ENCODE assay signal across 13 mouse cellular contexts in genomic region chr17:32333675-32334303, GRCm38 (mm10). TPM values are rescaled to one million over a fixed set of nuclear protein-coding genes. Genes with fewer than 3 reads are reported as not detected.
A peak's percentile ranks its signal among the peaks of the same experiment; 100 is the strongest.
DNase-seq lines count a peak whose midpoint lies in the region; ATAC-seq and TF ChIP-seq lines count a peak whose summit lies in the region.
"Had no signal": no experiment of that assay in that cellular context is flagged by ENCODE, and none has a peak within 500 bp of the region (broad histone marks: within the 10 kb centered on the region; RNA-seq: fewer than 3 reads in every experiment).

No protein-coding gene starts in this region.

- no peak overlapping the region for H3K4me3 ChIP-seq in heart, embryonic 11.5 days (ENCODE audit: low read depth, low read length)
- no peak overlapping the region for H3K4me3 ChIP-seq in lung, embryonic 14.5 days (ENCODE audit: low read depth, low read length)
- H3K4me3 ChIP-seq in embryonic facial prominence, embryonic 11.5 days (ENCODE audit: low read depth, low read length), result no peak overlapping the region
- no peak overlapping the region for H3K4me3 ChIP-seq in liver, embryonic 13.5 days (replicated peaks)
- H3K4me3 ChIP-seq: midbrain, embryonic 12.5 days had no signal

- 70% methylated on average over 31 of the region's 31 CpGs for WGBS in heart, embryonic 11.5 days (ENCODE audit: insufficient replicate concordance)
- WGBS in lung, embryonic 14.5 days, result 70% methylated on average over 31 of the region's 31 CpGs
- WGBS in embryonic facial prominence, embryonic 11.5 days, result 93% methylated on average over 31 of the region's 31 CpGs
- WGBS in liver, embryonic 13.5 days (ENCODE audit: insufficient replicate concordance), result 73% methylated on average over 31 of the region's 31 CpGs

- no peaks in the 10 kb centered on the region for H3K9me3 ChIP-seq in heart, embryonic 11.5 days (replicated peaks; ENCODE audit: control insufficient read depth, low read length)
- H3K9me3 ChIP-seq in lung, embryonic 14.5 days (ENCODE audit: low read depth, low read length), result no peaks in the 10 kb centered on the region
- no peaks in the 10 kb centered on the region for H3K9me3 ChIP-seq in embryonic facial prominence, embryonic 11.5 days (replicated peaks; ENCODE audit: control insufficient read depth, low read length)
- H3K9me3 ChIP-seq in liver, embryonic 13.5 days (replicated peaks), result no peaks in the 10 kb centered on the region
- H3K9me3 ChIP-seq: midbrain, embryonic 12.5 days had no signal

- no peak overlapping the region for H3K9ac ChIP-seq in heart, embryonic 11.5 days (ENCODE audit: low read depth, low read length)
- no peak overlapping the region for H3K9ac ChIP-seq in lung, embryonic 14.5 days
- H3K9ac ChIP-seq in embryonic facial prominence, embryonic 11.5 days (replicated peaks; ENCODE audit: low read length), result no peak overlapping the region
- H3K9ac ChIP-seq in liver, embryonic 13.5 days, result no peak overlapping the region
- H3K9ac ChIP-seq: midbrain, embryonic 12.5 days had no signal

- H3K4me1 ChIP-seq in heart, embryonic 11.5 days (ENCODE audit: control insufficient read depth, insufficient read depth, low read length), result no peaks in the 10 kb centered on the region; the same call in 1 of the 2 replicates
- no peaks in the 10 kb centered on the region for H3K4me1 ChIP-seq in lung, embryonic 14.5 days (ENCODE audit: insufficient read depth)
- H3K4me1 ChIP-seq in embryonic facial prominence, embryonic 11.5 days (ENCODE audit: control insufficient read depth, insufficient read depth, low read length), result no peaks in the 10 kb centered on the region
- H3K4me1 ChIP-seq in liver, embryonic 13.5 days (replicated peaks), result peaks cover 4% of the 10 kb centered on the region
- H3K4me1 ChIP-seq: midbrain, embryonic 12.5 days had no signal

- peak; percentile 47 for ATAC-seq in heart, embryonic 11.5 days (replicated peaks; ENCODE audit: insufficient number of reproducible peaks, low FRiP score, low TSS enrichment)
- 0 out of 2 replicates have a peak, but pooled peaks have one; percentile 11 for ATAC-seq in lung, embryonic 14.5 days (ENCODE audit: insufficient read depth)
- peak; percentile 29; the same call in 1 of the 2 replicates for ATAC-seq in embryonic facial prominence, embryonic 11.5 days (replicated peaks; ENCODE audit: insufficient number of reproducible peaks, low FRiP score, low TSS enrichment, low read depth)
- ATAC-seq in liver, embryonic 13.5 days (ENCODE audit: low read depth), result peak; percentile 52

- DNase-seq in heart, postnatal 25 days (ENCODE audit: low spot score), result no peak
- no peak for DNase-seq in lung, embryonic 14.5 days
- DNase-seq in lung, postnatal 25 days (ENCODE audit: low spot score), result no peak
- DNase-seq in embryonic facial prominence, embryonic 11.5 days (ENCODE audit: low spot score), result no peak
- no peak for DNase-seq in liver, embryonic 13.5 days
- no peak for DNase-seq in urinary bladder, adult 18-20 months (ENCODE audit: low spot score in 2 of 2)
- no peak for DNase-seq in left cerebral cortex, postnatal 36 days (ENCODE audit: low spot score in 2 of 2)
- DNase-seq: cerebellum, postnatal 25 days; kidney, postnatal 10 days; right cerebral cortex, postnatal 25 days; thymus, postnatal 4 days had no signal

- no peak overlapping the region for H3K27ac ChIP-seq in heart, embryonic 11.5 days (ENCODE audit: low read depth, low read length)
- H3K27ac ChIP-seq in lung, embryonic 14.5 days (ENCODE audit: low read depth), result no peak overlapping the region
- H3K27ac ChIP-seq in embryonic facial prominence, embryonic 11.5 days (replicated peaks; ENCODE audit: low read depth, low read length), result no peak overlapping the region
- H3K27ac ChIP-seq in liver, embryonic 13.5 days, result no peak overlapping the region
- H3K27ac ChIP-seq: midbrain, embryonic 12.5 days had no signal

- no peak overlapping the region for H3K4me2 ChIP-seq in heart, embryonic 11.5 days
- H3K4me2 ChIP-seq in lung, embryonic 14.5 days, result no peak overlapping the region
- H3K4me2 ChIP-seq in embryonic facial prominence, embryonic 11.5 days (ENCODE audit: low read depth, low read length), result no peak overlapping the region
- no peak overlapping the region for H3K4me2 ChIP-seq in liver, embryonic 13.5 days
- H3K4me2 ChIP-seq: midbrain, embryonic 12.5 days had no signal

- H3K27me3 ChIP-seq in heart, embryonic 11.5 days (ENCODE audit: control insufficient read depth, insufficient read depth, low read length), result no peaks in the 10 kb centered on the region
- no peaks in the 10 kb centered on the region for H3K27me3 ChIP-seq in lung, embryonic 14.5 days (ENCODE audit: insufficient read depth, low read length)
- no peaks in the 10 kb centered on the region for H3K27me3 ChIP-seq in embryonic facial prominence, embryonic 11.5 days (ENCODE audit: control insufficient read depth, insufficient read depth, low read length)
- H3K27me3 ChIP-seq in liver, embryonic 13.5 days, result no peaks in the 10 kb centered on the region
- H3K27me3 ChIP-seq: midbrain, embryonic 12.5 days had no signal

- intact Hi-C loops in heart, postnatal 25 days (cut with DNase I), result no loop called here
- intact Hi-C loops in left cerebral cortex, postnatal 36 days (cut with DNase I), result no loop called here

- peaks cover 48% of the 10 kb centered on the region for H3K36me3 ChIP-seq in heart, embryonic 11.5 days (ENCODE audit: control insufficient read depth, insufficient read depth, low read length)
- H3K36me3 ChIP-seq in lung, embryonic 14.5 days (ENCODE audit: insufficient read depth), result peaks cover 84% of the 10 kb centered on the region
- H3K36me3 ChIP-seq in embryonic facial prominence, embryonic 11.5 days (replicated peaks; ENCODE audit: control insufficient read depth, insufficient read depth, low read depth, low read length), result peaks cover 20% of the 10 kb centered on the region
- peaks cover 85% of the 10 kb centered on the region for H3K36me3 ChIP-seq in liver, embryonic 13.5 days

- no peak for TF ChIP-seq CTCF in lung, embryonic 14.5 days (IDR thresholded peaks at IDR 0.05; ENCODE audit: low read depth)

RNA-seq across cellular contexts. Expression of gene Akap8, which starts 12.8 kb away (rescaled TPM):
- polyA plus RNA-seq in heart, embryonic 11.5 days (2014; fragmentation: Nextera tagmentation; extraction: Ambion mirVana), result 44.2 and 44.3 TPM in 2 replicates
- 10 to 100 TPM; 37.2 to 51.5 TPM for total RNA-seq in heart, postnatal 25 days (2021)
- 45.4 and 54.3 TPM in 2 replicates for polyA plus RNA-seq in lung, embryonic 14.5 days (2014; fragmentation: Nextera tagmentation; extraction: Ambion mirVana)
- polyA plus RNA-seq in embryonic facial prominence, embryonic 11.5 days (2014; fragmentation: Nextera tagmentation; extraction: Ambion mirVana), result 53.4 and 53.9 TPM in 2 replicates
- polyA plus RNA-seq in liver, embryonic 13.5 days (2015; fragmentation: Nextera tagmentation; extraction: Ambion mirVana), result 40.5 and 47.9 TPM in 2 replicates
- total RNA-seq in left cerebral cortex, postnatal 36 days (2021), result 100 to 1,000 TPM in 1 of 2 experiments, 10 to 100 TPM in 1; 64.3 to 120 TPM

RNA-seq across cellular contexts. Expression of gene Akap8l, which starts 16.6 kb away (rescaled TPM):
- polyA plus RNA-seq in heart, embryonic 11.5 days (2014; fragmentation: Nextera tagmentation; extraction: Ambion mirVana), result 59.0 and 63.8 TPM in 2 replicates
- 10 to 100 TPM; 43.0 to 46.3 TPM for total RNA-seq in heart, postnatal 25 days (2021)
- 68.7 and 82.0 TPM in 2 replicates for polyA plus RNA-seq in lung, embryonic 14.5 days (2014; fragmentation: Nextera tagmentation; extraction: Ambion mirVana)
- polyA plus RNA-seq in embryonic facial prominence, embryonic 11.5 days (2014; fragmentation: Nextera tagmentation; extraction: Ambion mirVana), result 44.3 and 56.2 TPM in 2 replicates
- polyA plus RNA-seq in liver, embryonic 13.5 days (2015; fragmentation: Nextera tagmentation; extraction: Ambion mirVana), result 35.4 and 36.9 TPM in 2 replicates
- 100 to 1,000 TPM; 155 to 294 TPM for total RNA-seq in left cerebral cortex, postnatal 36 days (2021)

RNA-seq across cellular contexts. Expression of gene Brd4, which starts 49.3 kb away (rescaled TPM):
- 67.1 and 76.2 TPM in 2 replicates for polyA plus RNA-seq in heart, embryonic 11.5 days (2014; fragmentation: Nextera tagmentation; extraction: Ambion mirVana)
- 10 to 100 TPM; 50.9 to 57.5 TPM for total RNA-seq in heart, postnatal 25 days (2021)
- polyA plus RNA-seq in lung, embryonic 14.5 days (2014; fragmentation: Nextera tagmentation; extraction: Ambion mirVana), result 111 and 114 TPM in 2 replicates
- 81.5 and 85.1 TPM in 2 replicates for polyA plus RNA-seq in embryonic facial prominence, embryonic 11.5 days (2014; fragmentation: Nextera tagmentation; extraction: Ambion mirVana)
- 28.3 and 37.2 TPM in 2 replicates for polyA plus RNA-seq in liver, embryonic 13.5 days (2015; fragmentation: Nextera tagmentation; extraction: Ambion mirVana)
- total RNA-seq in left cerebral cortex, postnatal 36 days (2021), result 100 to 1,000 TPM; 103 to 147 TPM

RNA-seq across cellular contexts. Expression of gene Wiz, which starts 55.5 kb away (rescaled TPM):
- 16.2 and 17.6 TPM in 2 replicates for polyA plus RNA-seq in heart, embryonic 11.5 days (2014; fragmentation: Nextera tagmentation; extraction: Ambion mirVana)
- total RNA-seq in heart, postnatal 25 days (2021), result 10 to 100 TPM; 18.1 to 20.2 TPM
- polyA plus RNA-seq in lung, embryonic 14.5 days (2014; fragmentation: Nextera tagmentation; extraction: Ambion mirVana), result 41.8 and 48.1 TPM in 2 replicates
- 27.5 and 31.9 TPM in 2 replicates for polyA plus RNA-seq in embryonic facial prominence, embryonic 11.5 days (2014; fragmentation: Nextera tagmentation; extraction: Ambion mirVana)
- polyA plus RNA-seq in liver, embryonic 13.5 days (2015; fragmentation: Nextera tagmentation; extraction: Ambion mirVana), result 5.8 and 6.8 TPM in 2 replicates
- total RNA-seq in left cerebral cortex, postnatal 36 days (2021), result 10 to 100 TPM; 52.3 to 53.2 TPM
